Mouse (Mus musculus) urinary bladder, postnatal 25 days (tissue): ENCODE data around the gene Padi2.
A peak's percentile ranks its signal among the peaks of the same experiment; 100 is the strongest.

ENCODE experiments used
- DNase-seq: peaks from one replicate; pipeline ENCODE4 v3.0.0; 2022; ENCODE audit warnings: low spot score

Gene Padi2

GRCm38 (mm10) chr4:140906076-140906826 lies at the start of gene Padi2:
Gene Padi2 (plus strand): TSS chr4:140906344.
- DNase-seq, result peak; percentile 51

GRCm38 (mm10) chr4:140857041-140857440 lies 49.1 kb upstream of the Padi2 start:
- DNase-seq, result no peak

- no peak for DNase-seq
Observed at GRCm38 (mm10) chr4:140857813-140858212, 48.3 kb upstream of the Padi2 start.

GRCm38 (mm10) chr4:140859291-140859690 lies 46.9 kb upstream of the Padi2 start:
- no peak for DNase-seq

GRCm38 (mm10) chr4:140860125-140860766 lies 45.9 kb upstream of the Padi2 start:
- no peak for DNase-seq

GRCm38 (mm10) chr4:140860767-140861147 lies 45.4 kb upstream of the Padi2 start:
- DNase-seq, result no peak

GRCm38 (mm10) chr4:140862036-140862650 lies 44.0 kb upstream of the Padi2 start:
- DNase-seq, result no peak

GRCm38 (mm10) chr4:140868484-140869190 lies 37.5 kb upstream of the Padi2 start:
- DNase-seq, result no peak

- DNase-seq, result no peak
Observed at GRCm38 (mm10) chr4:140869945-140870344, 36.2 kb upstream of the Padi2 start.

GRCm38 (mm10) chr4:140870876-140871275 lies 35.3 kb upstream of the Padi2 start:
- DNase-seq, result no peak

GRCm38 (mm10) chr4:140871376-140871775 lies 34.8 kb upstream of the Padi2 start:
- no peak for DNase-seq

GRCm38 (mm10) chr4:140871851-140872685 lies 34.1 kb upstream of the Padi2 start:
- DNase-seq, result no peak

GRCm38 (mm10) chr4:140872686-140872992 lies 33.5 kb upstream of the Padi2 start:
- DNase-seq, result no peak

- no peak for DNase-seq
Observed at GRCm38 (mm10) chr4:140873011-140873410, 33.1 kb upstream of the Padi2 start.

- DNase-seq, result no peak
Observed at GRCm38 (mm10) chr4:140876161-140876560, 30.0 kb upstream of the Padi2 start.

GRCm38 (mm10) chr4:140876681-140877080 lies 29.5 kb upstream of the Padi2 start:
- DNase-seq, result no peak

- no peak for DNase-seq
Observed at GRCm38 (mm10) chr4:140877441-140877840, 28.7 kb upstream of the Padi2 start.

- DNase-seq, result no peak
Observed at GRCm38 (mm10) chr4:140878655-140879054, 27.5 kb upstream of the Padi2 start.

- no peak for DNase-seq
Observed at GRCm38 (mm10) chr4:140879116-140879515, 27.0 kb upstream of the Padi2 start.

GRCm38 (mm10) chr4:140879739-140880138 lies 26.4 kb upstream of the Padi2 start:
- DNase-seq, result no peak

- DNase-seq, result no peak
Observed at GRCm38 (mm10) chr4:140880207-140880606, 25.9 kb upstream of the Padi2 start.
